Mouse (Mus musculus) liver, embryonic 14.5 days (tissue): ENCODE data around the gene Pgap3.

Experiments used
- CTCF ChIP-seq: IDR thresholded peaks from 2 replicates; pipeline ENCODE4 v1.5.1; 2016; ENCODE audit warnings: antibody characterized with exemption, low read depth, control low read depth
- EP300 ChIP-seq: IDR thresholded peaks from 2 replicates; pipeline ENCODE4 v1.6.1; 2016; ENCODE audit warnings: antibody characterized with exemption, low read depth

DNA sequence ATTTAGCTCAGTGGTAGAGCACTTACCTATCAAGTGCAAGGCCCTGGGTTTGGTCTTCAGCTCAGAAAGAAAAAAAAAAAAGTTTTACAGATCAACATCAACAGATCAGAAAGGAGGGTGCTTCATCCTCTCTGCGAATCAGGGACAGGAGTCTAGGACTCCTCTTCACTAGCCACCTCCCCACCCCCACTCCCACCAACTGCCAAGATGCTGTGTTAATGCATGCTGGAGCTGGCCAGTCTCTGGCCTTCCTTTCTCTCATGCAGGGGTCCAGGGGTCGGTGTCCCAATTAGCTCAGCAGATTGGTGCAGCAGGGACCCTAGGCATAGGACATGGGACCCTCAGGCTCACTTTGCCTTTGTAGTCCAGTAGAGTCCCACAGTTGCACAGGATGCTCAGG lies 29.7 kb downstream of the Pgap3 start:
- TF ChIP-seq CTCF = no peak
- TF ChIP-seq EP300 = no peak
